Mouse (Mus musculus) heart, embryonic 15.5 days (tissue): ENCODE data around the gene Mcmbp. TPM values are rescaled to one million over a fixed set of nuclear protein-coding genes. Genes with fewer than 3 reads are reported as not detected.
A peak's percentile ranks its signal among the peaks of the same experiment; 100 is the strongest.

Source experiments
- ATAC-seq: fragments of 200-750 bp; cut with Nextera tagmentation; replicated peaks from 2 replicates; pipeline ENCODE4 v1.8.0; 2017; ENCODE audit warnings: low read depth, moderate TSS enrichment; ENCODE audit not compliant: insufficient number of reproducible peaks, insufficient read depth, low FRiP score
- H3K27ac ChIP-seq: fragments of 300-500 bp; sonication (generic); 2 replicates; pipeline ENCODE4 v1.5.1; 2015; ENCODE audit warnings: mild to moderate bottlenecking, inconsistent platforms
- H3K27me3 ChIP-seq: fragments of 300-500 bp; sonication (generic); 2 replicates; pipeline ENCODE4 v1.6.1; 2015; ENCODE audit warnings: inconsistent platforms
- H3K36me3 ChIP-seq: fragments of 300-500 bp; sonication (generic); 2 replicates; pipeline ENCODE4 v1.6.1; 2015; ENCODE audit warnings: mild to moderate bottlenecking, inconsistent platforms
- H3K4me1 ChIP-seq: fragments of 300-500 bp; sonication (generic); replicated peaks from 2 replicates; pipeline ENCODE4 v1.6.1; 2015; ENCODE audit warnings: inconsistent platforms
- H3K4me2 ChIP-seq: fragments of 300-500 bp; sonication (generic); 2 replicates; pipeline ENCODE4 v1.6.1; 2015; ENCODE audit warnings: inconsistent platforms, mild to moderate bottlenecking, moderate library complexity
- H3K4me3 ChIP-seq: fragments of 300-500 bp; sonication (generic); 2 replicates; pipeline ENCODE4 v1.5.1; 2015; ENCODE audit warnings: mild to moderate bottlenecking, inconsistent platforms
- H3K9ac ChIP-seq: fragments of 300-500 bp; sonication (generic); 2 replicates; pipeline ENCODE4 v1.6.1; 2015; ENCODE audit warnings: mild to moderate bottlenecking, inconsistent platforms
- H3K9me3 ChIP-seq: fragments of 300-500 bp; sonication (generic); replicated peaks from 2 replicates; pipeline ENCODE4 v1.6.1; 2016; ENCODE audit warnings: inconsistent platforms
- WGBS: fragments of 180-500 bp; shearing (Covaris S2); methylation state at CpG from one replicate; pipeline ENCODE4 v1.1.7; 2015; ENCODE audit warnings: mixed read lengths; 5-methylcytosine and 5-hydroxymethylcytosine counted together
- polyA plus RNA-seq: library from polyadenylated mRNA; unstranded; fragments of >200 nt; fragmentation: Nextera tagmentation; extraction: Ambion mirVana; gene quantifications from 2 replicates; pipeline ENCODE4 v1.2.1, GENCODE M21; 2015

Gene Mcmbp
- polyA plus RNA-seq, 1 experiment from 2014 or later = 34.9 TPM

DNA sequence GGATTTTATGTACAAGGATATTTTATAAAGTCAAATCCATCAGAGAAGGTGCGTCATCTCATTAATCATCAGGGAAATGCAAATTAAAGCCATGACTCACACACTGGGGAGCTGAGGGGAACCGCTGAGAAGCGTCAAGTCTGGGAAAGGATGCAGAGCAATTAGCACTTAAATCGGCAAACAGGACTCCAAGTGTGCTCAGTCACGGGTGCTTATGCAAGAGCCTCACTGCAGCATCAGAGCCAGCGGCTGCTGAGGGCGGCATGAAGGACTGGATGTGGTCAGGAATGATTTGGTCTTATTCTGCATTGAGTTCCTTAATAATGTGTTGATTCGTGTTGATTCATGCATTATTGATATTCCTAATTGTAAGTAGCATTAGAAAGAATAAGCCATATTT, 68.3 kb downstream of the Mcmbp start:
- H3K27ac ChIP-seq = 0 out of 2 replicates have a peak overlapping the region, but pooled peaks have one; percentile 35
- peaks cover 15% of the 10 kb centered on the region for H3K4me1 ChIP-seq
- H3K27me3 ChIP-seq = no peaks in the 10 kb centered on the region
- H3K4me3 ChIP-seq = peak overlapping the region; percentile 26
- H3K36me3 ChIP-seq = 0 out of 2 replicates have a peak, but pooled peaks cover 6% of the 10 kb centered on the region
- no peaks in the 10 kb centered on the region for H3K9me3 ChIP-seq
- H3K4me2 ChIP-seq = peak overlapping the region; percentile 54
- H3K9ac ChIP-seq = 0 out of 2 replicates have a peak overlapping the region, but pooled peaks have one; percentile 25
- no peak for ATAC-seq
- WGBS = 24% methylated on average over 8 of the region's 8 CpGs

DNA sequence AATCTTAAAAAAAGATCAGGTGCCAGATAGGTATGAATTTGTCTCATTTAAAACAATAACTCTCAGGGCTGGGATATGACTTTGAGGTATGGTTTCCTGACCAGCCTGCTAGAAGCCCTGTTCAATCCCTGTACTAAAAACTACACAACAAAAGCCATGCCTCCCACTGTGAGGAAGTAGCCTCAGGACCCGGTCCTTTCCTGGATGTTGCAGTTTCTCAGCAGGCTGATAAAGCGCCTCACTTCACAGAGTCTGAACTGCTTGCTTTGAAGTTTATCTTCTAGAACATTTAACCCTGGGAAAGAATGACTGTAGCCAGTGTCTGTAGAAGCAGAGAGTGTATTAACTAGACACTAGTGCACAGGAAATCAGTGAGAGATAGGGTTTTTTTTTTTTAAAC, 71.5 kb downstream of the Mcmbp start:
- no peak for ATAC-seq
- no peak overlapping the region for H3K4me3 ChIP-seq
- WGBS = 40% methylated on average over 2 of the region's 2 CpGs
- H3K9me3 ChIP-seq = no peaks in the 10 kb centered on the region
- no peak overlapping the region for H3K4me2 ChIP-seq
- H3K9ac ChIP-seq = no peak overlapping the region
- peaks cover 15% of the 10 kb centered on the region for H3K4me1 ChIP-seq
- no peak overlapping the region for H3K27ac ChIP-seq
- no peaks in the 10 kb centered on the region for H3K27me3 ChIP-seq
- H3K36me3 ChIP-seq = 0 out of 2 replicates have a peak, but pooled peaks cover 2% of the 10 kb centered on the region

DNA sequence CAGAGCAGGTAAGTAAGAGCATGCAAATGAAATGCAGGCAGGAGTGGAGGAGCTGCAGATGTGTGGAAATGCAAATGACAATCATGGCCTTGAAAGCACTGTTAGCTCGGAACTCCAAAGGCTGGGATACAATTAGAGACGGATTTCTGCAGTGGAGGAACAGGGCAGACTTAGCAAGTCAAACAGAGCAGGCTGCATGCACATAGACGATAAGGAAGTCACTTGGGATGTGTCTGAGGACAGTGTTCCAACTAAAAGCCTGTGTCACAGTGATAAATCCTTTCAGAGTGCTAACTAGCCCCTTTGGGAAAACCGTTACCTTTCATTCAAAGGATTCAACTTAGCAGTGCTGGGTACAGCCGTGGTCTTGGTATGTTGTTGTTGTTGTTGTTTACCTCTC, 72.5 kb downstream of the Mcmbp start:
- peaks cover 10% of the 10 kb centered on the region for H3K4me1 ChIP-seq
- H3K9me3 ChIP-seq = no peaks in the 10 kb centered on the region
- no peak overlapping the region for H3K27ac ChIP-seq
- no peak overlapping the region for H3K4me2 ChIP-seq
- H3K4me3 ChIP-seq = no peak overlapping the region
- H3K36me3 ChIP-seq = 0 out of 2 replicates have a peak, but pooled peaks cover 2% of the 10 kb centered on the region
- no peak overlapping the region for H3K9ac ChIP-seq
- ATAC-seq = no peak
- H3K27me3 ChIP-seq = no peaks in the 10 kb centered on the region
- 51% methylated on average over 5 of the region's 5 CpGs for WGBS

DNA sequence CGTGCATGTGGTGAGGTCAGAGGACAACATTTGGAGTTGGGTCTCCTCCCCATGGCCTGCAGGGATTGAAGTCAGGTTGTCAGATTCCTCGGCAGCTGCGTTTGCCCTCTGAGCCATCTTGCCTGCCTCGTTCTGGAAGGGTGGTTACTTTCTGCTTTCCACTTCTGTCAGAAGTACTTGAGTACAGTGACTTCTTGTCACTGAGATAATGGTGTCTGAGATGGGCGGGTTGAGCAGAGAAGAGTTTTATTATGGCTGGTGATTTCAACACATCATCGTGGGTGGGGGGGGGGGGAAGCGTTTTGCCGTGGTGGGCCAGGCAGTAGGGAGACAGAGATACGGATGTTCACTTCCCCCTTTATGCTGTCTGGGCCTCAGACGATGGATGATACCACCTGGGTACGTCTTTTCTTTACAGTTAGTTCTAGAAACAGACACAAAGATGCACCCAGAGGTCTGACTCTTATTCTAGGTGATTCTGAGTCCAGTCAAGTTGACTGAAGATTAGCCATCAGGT, 75.4 kb downstream of the Mcmbp start:
- ATAC-seq = no peak
- H3K27me3 ChIP-seq = no peaks in the 10 kb centered on the region
- WGBS = 56% methylated on average over 11 of the region's 11 CpGs

DNA sequence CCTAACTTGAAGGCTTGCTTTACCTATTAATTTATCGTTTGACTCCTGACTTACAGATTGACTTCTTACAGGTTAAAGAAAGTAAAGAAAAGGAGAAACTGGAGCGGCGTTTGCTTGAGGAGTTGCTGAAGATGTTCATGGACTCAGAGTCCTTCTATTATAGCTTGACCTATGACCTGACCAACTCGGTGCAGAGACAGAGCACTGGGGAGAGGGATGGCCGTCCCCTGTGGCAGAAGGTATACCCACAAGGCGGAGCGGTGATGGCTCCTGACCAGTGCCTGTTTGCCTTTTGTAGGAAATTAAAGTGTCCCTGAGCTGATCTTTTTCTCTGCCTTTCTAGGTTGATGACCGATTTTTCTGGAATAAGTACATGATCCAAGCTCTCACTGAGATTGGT, 76.4 kb downstream of the Mcmbp start:
- H3K4me2 ChIP-seq = no peak overlapping the region
- H3K27me3 ChIP-seq = no peaks in the 10 kb centered on the region
- WGBS = 91% methylated on average over 8 of the region's 8 CpGs
- no peak overlapping the region for H3K9ac ChIP-seq
- no peaks in the 10 kb centered on the region for H3K36me3 ChIP-seq
- no peaks in the 10 kb centered on the region for H3K4me1 ChIP-seq
- H3K9me3 ChIP-seq = no peaks in the 10 kb centered on the region
- ATAC-seq = no peak
- H3K4me3 ChIP-seq = no peak overlapping the region
- H3K27ac ChIP-seq = no peak overlapping the region

More for the DNA sequence above, 75.4 kb downstream of the Mcmbp start:
- no peak overlapping the region for H3K4me3 ChIP-seq
- no peak overlapping the region for H3K9ac ChIP-seq
- no peaks in the 10 kb centered on the region for H3K9me3 ChIP-seq
- H3K27ac ChIP-seq = no peak overlapping the region
- H3K36me3 ChIP-seq = 0 out of 2 replicates have a peak, but pooled peaks cover 2% of the 10 kb centered on the region
- no peaks in the 10 kb centered on the region for H3K4me1 ChIP-seq
- no peak overlapping the region for H3K4me2 ChIP-seq

DNA sequence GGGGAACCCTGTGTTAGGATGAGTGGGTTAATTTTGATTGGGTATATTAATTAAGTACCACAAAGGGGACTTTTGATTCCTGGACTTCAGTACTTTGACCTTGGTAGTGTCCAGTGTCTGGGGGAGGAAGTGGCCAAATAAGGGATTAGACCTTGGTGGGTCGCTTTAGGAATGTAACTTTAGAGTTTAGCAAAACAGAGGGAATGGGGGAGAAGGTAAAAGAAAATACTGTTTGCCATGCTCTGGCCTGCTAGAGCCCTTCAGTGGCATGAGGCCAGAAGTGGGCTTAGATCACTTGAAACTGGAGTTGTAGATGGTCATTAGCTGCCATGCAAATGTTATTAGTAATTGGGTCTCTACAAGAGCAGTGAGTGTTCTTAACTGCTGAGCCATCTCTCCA, 83.3 kb downstream of the Mcmbp start:
- Histone ChIP-seq H3K27me3 (no peaks in the 10 kb centered on the region), H3K4me3 (no peak overlapping the region), H3K27ac (no peak overlapping the region), H3K9me3 (no peaks in the 10 kb centered on the region), H3K9ac (no peak overlapping the region), H3K4me2 (no peak overlapping the region), H3K36me3 (no peaks in the 10 kb centered on the region), H3K4me1 (no peaks in the 10 kb centered on the region)
- ATAC-seq = no peak
- WGBS = 92% methylated on average over 1 of the region's 1 CpGs

Other genes starting within 250 kb of the Mcmbp start
- 26.1 and 29.0 TPM in 2 replicates for gene Bag3, start 216.9 kb downstream of the Mcmbp start, polyA plus RNA-seq
- 8.8 and 13.0 TPM in 2 replicates for gene Inpp5f, start 129.2 kb downstream of the Mcmbp start, polyA plus RNA-seq
- gene Sec23ip, start 4.4 kb upstream of the Mcmbp start, polyA plus RNA-seq = 25.5 and 29.9 TPM in 2 replicates